Mouse (Mus musculus) neural tube, embryonic 11.5 days (tissue): ENCODE results near the gene Slc1a2. TPM values are rescaled to one million over a fixed set of nuclear protein-coding genes. Genes with fewer than 3 reads are reported as not detected.

Experiments
- ATAC-seq: fragments of 200-750 bp; cut with Nextera tagmentation; 2 replicates; pipeline ENCODE4 v1.8.0; 2017; ENCODE audit warnings: moderate number of reproducible peaks, mild to moderate bottlenecking, moderate TSS enrichment, moderate library complexity; ENCODE audit not compliant: insufficient read depth, low FRiP score, low TSS enrichment
- DNase-seq: peaks from one replicate; pipeline ENCODE4 v3.0.0-alpha.2; 2015; ENCODE audit warnings: low spot score
- H3K27ac ChIP-seq: fragments of 300-500 bp; sonication (generic); 2 replicates; pipeline ENCODE4 v1.5.1; 2014; ENCODE audit warnings: low read depth, mild to moderate bottlenecking, low read length
- H3K27me3 ChIP-seq: fragments of 300-500 bp; sonication (generic); 2 replicates; pipeline ENCODE4 v1.6.1; 2014; ENCODE audit warnings: mild to moderate bottlenecking, low read length, mixed read lengths; ENCODE audit not compliant: control insufficient read depth, insufficient read depth
- H3K36me3 ChIP-seq: fragments of 300-500 bp; sonication (generic); 2 replicates; pipeline ENCODE4 v1.6.1; 2014; ENCODE audit warnings: mild to moderate bottlenecking, low read length, moderate library complexity, mixed read lengths; ENCODE audit not compliant: control insufficient read depth, insufficient read depth
- H3K4me1 ChIP-seq: fragments of 300-500 bp; sonication (generic); 2 replicates; pipeline ENCODE4 v1.6.1; 2014; ENCODE audit warnings: low read length, mixed read lengths; ENCODE audit not compliant: control insufficient read depth, insufficient read depth
- H3K4me2 ChIP-seq: fragments of 300-500 bp; sonication (generic); 2 replicates; pipeline ENCODE4 v1.6.1; 2014; ENCODE audit warnings: low read depth, mild to moderate bottlenecking, moderate library complexity
- H3K4me3 ChIP-seq: fragments of 300-500 bp; sonication (generic); 2 replicates; pipeline ENCODE4 v1.5.1; 2014; ENCODE audit warnings: low read depth, low read length
- H3K9ac ChIP-seq: fragments of 300-500 bp; sonication (generic); 2 replicates; pipeline ENCODE4 v1.6.1; 2014; ENCODE audit warnings: mild to moderate bottlenecking, low read length
- H3K9me3 ChIP-seq: fragments of 300-500 bp; sonication (generic); 2 replicates; pipeline ENCODE4 v1.6.1; 2016; ENCODE audit warnings: low read length; ENCODE audit not compliant: control insufficient read depth
- WGBS: fragments of 180-500 bp; shearing (Covaris S2); extraction: QIAGEN DNeasy Blood & Tissue Kit; methylation state at CpG from one replicate; pipeline ENCODE4 v1.1.7; 2014; 5-methylcytosine and 5-hydroxymethylcytosine counted together
- polyA plus RNA-seq: library from polyadenylated mRNA; unstranded; fragments of >200 nt; fragmentation: Nextera tagmentation; extraction: Ambion mirVana; gene quantifications from 2 replicates; pipeline ENCODE4 v1.2.1, GENCODE M21; 2014

Slc1a2 gene
- 12.9 and 13.7 TPM in 2 replicates for polyA plus RNA-seq

GRCm38 (mm10) chr2:102658163-102658660 is at the start of gene Slc1a2:
Gene Slc1a2, plus strand, starts transcription at chr2:102658659.
- Histone ChIP-seq H3K36me3 (no peaks in the 10 kb centered on the region), H3K4me1 (peaks cover 22% of the 10 kb centered on the region), H3K4me3 (peak within 1 kb of the TSS; percentile 71), H3K4me2 (peak within 1 kb of the TSS; percentile 92), H3K27ac (peak within 1 kb of the TSS; percentile 92), H3K9me3 (no peaks in the 10 kb centered on the region), H3K27me3 (no peaks in the 10 kb centered on the region), H3K9ac (peak within 1 kb of the TSS; percentile 82)
- peak; percentile 56 for ATAC-seq
- WGBS = 1% methylated on average over 20 of the region's 20 CpGs
- no peak for DNase-seq

DNA sequence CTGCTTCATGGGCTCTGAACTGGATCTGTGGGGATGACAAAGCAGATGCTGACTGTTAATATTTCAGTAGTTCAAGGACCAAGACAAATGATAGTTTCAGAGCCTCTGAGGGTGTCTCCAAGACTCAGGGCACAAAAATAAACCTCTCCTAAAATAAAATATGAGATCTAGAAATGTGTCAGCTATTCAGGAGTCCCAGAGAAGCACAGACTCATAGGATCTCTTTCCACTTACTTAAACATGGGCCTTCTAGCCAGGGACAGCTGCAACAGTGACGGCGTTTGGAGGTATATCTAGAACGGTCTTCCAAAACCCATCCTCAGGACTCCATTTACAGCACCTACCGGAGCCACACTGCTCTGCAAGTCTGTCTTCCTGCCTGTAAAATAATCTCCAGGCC is 48.0 kb upstream of the Slc1a2 start:
- no peak overlapping the region for H3K27ac ChIP-seq
- DNase-seq = no peak
- no peak for ATAC-seq
- H3K4me3 ChIP-seq = no peak overlapping the region
- 97% methylated on average over 4 of the region's 4 CpGs for WGBS
- H3K9ac ChIP-seq = no peak overlapping the region
- H3K27me3 ChIP-seq = no peaks in the 10 kb centered on the region
- no peak overlapping the region for H3K4me2 ChIP-seq
- no peaks in the 10 kb centered on the region for H3K9me3 ChIP-seq
- H3K36me3 ChIP-seq = no peaks in the 10 kb centered on the region
- no peaks in the 10 kb centered on the region for H3K4me1 ChIP-seq

GRCm38 (mm10) chr2:102616637-102617036 is 41.8 kb upstream of the Slc1a2 start:
- H3K4me3 ChIP-seq = no peak overlapping the region
- H3K4me1 ChIP-seq = no peaks in the 10 kb centered on the region
- H3K9ac ChIP-seq = no peak overlapping the region
- H3K9me3 ChIP-seq = no peaks in the 10 kb centered on the region
- no peak for ATAC-seq
- WGBS = 76% methylated on average over 2 of the region's 2 CpGs
- H3K27me3 ChIP-seq = no peaks in the 10 kb centered on the region
- no peak for DNase-seq
- H3K4me2 ChIP-seq = no peak overlapping the region
- H3K36me3 ChIP-seq = no peaks in the 10 kb centered on the region
- no peak overlapping the region for H3K27ac ChIP-seq

- Histone ChIP-seq H3K4me3 (no peak overlapping the region), H3K9ac (no peak overlapping the region), H3K4me2 (no peak overlapping the region), H3K4me1 (no peaks in the 10 kb centered on the region), H3K36me3 (no peaks in the 10 kb centered on the region), H3K9me3 (no peaks in the 10 kb centered on the region), H3K27ac (no peak overlapping the region), H3K27me3 (no peaks in the 10 kb centered on the region)
- ATAC-seq (peak; percentile 31; the same call in 1 of the 2 replicates), DNase-seq (no peak)
- WGBS = 67% methylated on average over 12 of the region's 12 CpGs
Measured at GRCm38 (mm10) chr2:102620744-102621429, 37.6 kb upstream of the Slc1a2 start.

DNA sequence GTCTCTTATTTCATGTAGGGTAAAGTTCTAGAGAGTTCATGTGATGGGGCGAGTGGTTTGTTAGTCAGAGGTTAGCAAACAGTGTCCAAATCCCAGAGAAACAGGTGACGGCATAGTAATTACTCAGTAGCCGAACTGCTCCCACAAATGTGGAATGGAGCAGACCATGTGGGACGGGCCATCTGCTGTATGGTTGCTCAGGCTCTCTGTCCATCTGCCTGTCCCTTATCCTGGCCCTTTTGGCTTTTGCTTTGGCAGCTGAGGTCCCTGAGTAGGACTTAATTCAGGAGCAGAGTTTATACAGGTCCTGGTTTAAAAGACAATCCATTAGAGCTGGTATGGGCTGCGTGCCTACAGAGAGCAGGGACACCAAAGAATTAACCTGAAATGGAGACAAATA is 36.3 kb upstream of the Slc1a2 start:
- no peak overlapping the region for H3K4me3 ChIP-seq
- no peaks in the 10 kb centered on the region for H3K36me3 ChIP-seq
- ATAC-seq (no peak), DNase-seq (no peak)
- no peaks in the 10 kb centered on the region for H3K4me1 ChIP-seq
- 80% methylated on average over 5 of the region's 5 CpGs for WGBS
- H3K9me3 ChIP-seq = no peaks in the 10 kb centered on the region
- no peak overlapping the region for H3K4me2 ChIP-seq
- H3K27me3 ChIP-seq = no peaks in the 10 kb centered on the region
- no peak overlapping the region for H3K27ac ChIP-seq
- no peak overlapping the region for H3K9ac ChIP-seq

DNA sequence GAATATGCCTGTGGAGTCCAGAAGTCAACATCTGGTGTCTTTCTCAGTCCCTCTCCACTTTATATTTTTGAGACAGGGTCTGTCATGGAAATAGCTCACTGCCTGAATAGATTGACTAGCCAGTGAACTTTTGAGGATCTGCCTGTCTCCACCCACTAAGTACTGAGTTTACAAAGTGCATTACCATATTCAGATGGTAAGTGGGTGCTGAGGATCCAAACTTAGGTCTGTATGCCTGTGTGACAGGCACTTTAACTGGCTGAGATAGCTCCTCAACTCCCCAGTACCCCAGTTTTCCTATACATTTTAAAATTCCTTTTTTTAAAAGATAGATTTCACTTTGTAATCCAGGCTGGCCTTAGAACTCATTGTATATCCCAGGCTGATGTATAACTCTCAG is 35.5 kb upstream of the Slc1a2 start:
- no peak overlapping the region for H3K4me3 ChIP-seq
- H3K9ac ChIP-seq = no peak overlapping the region
- no peak for ATAC-seq
- no peak for DNase-seq
- no peaks in the 10 kb centered on the region for H3K27me3 ChIP-seq
- H3K9me3 ChIP-seq = no peaks in the 10 kb centered on the region
- no peak overlapping the region for H3K27ac ChIP-seq
- H3K36me3 ChIP-seq = no peaks in the 10 kb centered on the region
- no peaks in the 10 kb centered on the region for H3K4me1 ChIP-seq
- H3K4me2 ChIP-seq = no peak overlapping the region

DNA sequence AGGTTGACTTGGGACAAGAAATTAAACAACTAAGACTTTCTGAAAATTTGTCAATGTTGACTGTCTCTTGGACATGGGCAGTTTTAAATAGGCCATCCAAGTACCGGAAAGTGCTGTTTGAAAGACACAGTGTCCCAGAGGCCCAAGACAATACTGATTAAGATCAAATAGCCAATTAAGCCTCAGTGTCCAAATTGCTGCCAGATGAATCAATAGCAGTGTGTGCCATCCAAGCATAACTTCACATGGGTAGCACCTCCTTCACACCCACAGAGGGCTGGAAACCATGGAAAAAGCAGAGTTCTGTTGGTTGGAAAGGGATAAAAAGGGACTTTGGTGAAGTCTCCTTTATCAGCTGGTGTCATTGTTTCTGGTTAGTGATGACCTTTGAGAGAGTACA is 33.9 kb upstream of the Slc1a2 start:
- Histone ChIP-seq H3K4me3 (no peak overlapping the region), H3K4me1 (no peaks in the 10 kb centered on the region), H3K4me2 (no peak overlapping the region), H3K27ac (no peak overlapping the region), H3K9me3 (no peaks in the 10 kb centered on the region), H3K27me3 (no peaks in the 10 kb centered on the region), H3K36me3 (no peaks in the 10 kb centered on the region), H3K9ac (no peak overlapping the region)
- DNase-seq = no peak
- ATAC-seq = no peak
- WGBS = 89% methylated on average over 1 of the region's 1 CpGs

GRCm38 (mm10) chr2:102632361-102632760 is 26.1 kb upstream of the Slc1a2 start:
- no peaks in the 10 kb centered on the region for H3K36me3 ChIP-seq
- DNase-seq = no peak
- H3K9ac ChIP-seq = no peak overlapping the region
- 90% methylated on average over 4 of the region's 4 CpGs for WGBS
- H3K27ac ChIP-seq = no peak overlapping the region
- no peak for ATAC-seq
- no peaks in the 10 kb centered on the region for H3K4me1 ChIP-seq
- no peak overlapping the region for H3K4me3 ChIP-seq
- no peaks in the 10 kb centered on the region for H3K9me3 ChIP-seq
- no peak overlapping the region for H3K4me2 ChIP-seq
- no peaks in the 10 kb centered on the region for H3K27me3 ChIP-seq

DNA sequence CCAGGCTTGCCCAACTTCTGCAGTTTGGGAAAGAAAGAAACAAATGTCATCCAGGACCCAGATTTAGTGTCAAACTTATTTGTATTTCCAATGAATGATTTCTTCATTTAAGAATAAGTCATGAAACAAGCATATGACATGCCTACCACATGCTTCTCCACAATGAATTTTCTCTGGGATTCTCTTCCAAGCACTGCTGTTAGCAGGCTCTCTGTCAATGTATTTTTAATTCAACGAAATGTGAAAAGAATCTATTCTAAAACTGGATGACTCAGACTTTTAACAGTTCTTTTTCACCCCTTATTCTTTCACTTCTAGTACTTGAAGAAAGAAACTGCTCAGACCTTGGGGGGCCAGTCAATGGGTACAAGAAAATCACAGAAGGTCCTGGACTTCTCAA is 24.4 kb upstream of the Slc1a2 start:
- Histone ChIP-seq H3K9me3 (no peaks in the 10 kb centered on the region), H3K4me3 (no peak overlapping the region), H3K27ac (no peak overlapping the region), H3K36me3 (no peaks in the 10 kb centered on the region), H3K4me2 (no peak overlapping the region), H3K4me1 (no peaks in the 10 kb centered on the region), H3K9ac (no peak overlapping the region), H3K27me3 (no peaks in the 10 kb centered on the region)
- no peak for DNase-seq
- 88% methylated on average over 1 of the region's 1 CpGs for WGBS
- ATAC-seq = no peak
